Mouse (Mus musculus) thymus, adult 2 months (tissue): Measurements from ENCODE around the gene Secisbp2.

ENCODE experiments used
- CTCF ChIP-seq: fragments of 200-500 bp; IDR thresholded peaks from 2 replicates; pipeline ENCODE4 v1.5.1; 2012; ENCODE audit warnings: mild to moderate bottlenecking, control low read depth, low read length, moderate library complexity, borderline replicate concordance; ENCODE audit not compliant: control insufficient read depth, poor library complexity, insufficient read depth; ENCODE audit errors: extremely low read depth
- POLR2A ChIP-seq: fragments of 200-500 bp; IDR thresholded peaks from 2 replicates; pipeline ENCODE4 v1.6.1; 2012; ENCODE audit warnings: mild to moderate bottlenecking, low read length, control low read depth, moderate library complexity; ENCODE audit not compliant: control insufficient read depth, poor library complexity, insufficient read depth; ENCODE audit errors: extremely low read depth

DNA sequence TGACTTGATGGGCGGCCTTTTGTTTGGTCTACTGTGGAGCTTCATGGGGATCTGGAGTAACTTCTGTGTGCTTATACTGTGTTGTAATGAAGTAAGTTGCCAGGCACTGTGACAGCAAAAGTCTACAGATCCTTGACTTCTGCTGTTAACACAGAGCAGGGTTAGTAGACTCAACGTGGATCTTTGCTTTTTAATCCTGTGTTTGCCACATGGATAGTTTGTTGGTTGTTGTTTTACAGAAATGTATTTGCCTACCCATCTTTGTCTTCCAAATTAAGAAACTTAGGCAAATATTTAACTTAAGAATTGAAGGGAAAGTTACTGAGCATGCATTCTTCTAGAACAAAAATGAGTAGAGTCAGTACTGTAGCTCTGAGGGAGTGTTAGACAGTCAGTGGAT is 12.1 kb downstream of the Secisbp2 start:
- TF ChIP-seq POLR2A, result no peak
- no peak for TF ChIP-seq CTCF
